Mouse (Mus musculus): ENCODE measurements around the gene 2010111I01Rik. TPM values are rescaled to one million over a fixed set of nuclear protein-coding genes. Genes with fewer than 3 reads are reported as not detected.

The 2010111I01Rik gene
- total and polyA plus RNA-seq, 3 experiments = 13.3 to 19.8 (median 14.4) TPM

- no peak overlapping the region for H3K9ac ChIP-seq (ENCODE audit: insufficient read depth, low read depth)
- H3K4me2 ChIP-seq (ENCODE audit: insufficient read depth, low read depth, poor library complexity, severe bottlenecking) = no peak overlapping the region
- no peak for DNase-seq (ENCODE audit: extremely low read depth)
- no peaks in the 10 kb centered on the region for H3K9me3 ChIP-seq (replicated peaks; ENCODE audit: low read length)
- no peaks in the 10 kb centered on the region for H3K79me2 ChIP-seq (replicated peaks; ENCODE audit: control insufficient read depth, extremely low read depth, insufficient read depth, poor library complexity, severe bottlenecking)
- H3K4me3 ChIP-seq (replicated peaks in 1 of 3; ENCODE audit: low read depth in 2 of 3, low read length in 2 of 3, poor library complexity in 1 of 3) = no peak overlapping the region
- H3K36me3 ChIP-seq (replicated peaks in 1 of 2; ENCODE audit: control insufficient read depth in 1 of 2, insufficient read depth in 1 of 2, low read length in 1 of 2) = no peaks in the 10 kb centered on the region
- no peaks in the 10 kb centered on the region for H3K27me3 ChIP-seq (replicated peaks)
- no peak overlapping the region for H3K27ac ChIP-seq (ENCODE audit: insufficient read depth, low read depth)
- no peaks in the 10 kb centered on the region for H3K4me1 ChIP-seq (ENCODE audit: control insufficient read depth in 1 of 2, insufficient read depth in 2 of 2)
- no peak for TF ChIP-seq TBP (conservative IDR thresholded peaks at IDR 0.05; ENCODE audit: low read depth, low read length)
- TF ChIP-seq GABPA (IDR thresholded peaks at IDR 0.05; ENCODE audit: insufficient replicate concordance, low read depth, low read length) = no peak
- TF ChIP-seq CTCF (conservative IDR thresholded peaks at IDR 0.05 in 1 of 2, IDR thresholded peaks at IDR 0.05 in 1 of 2; ENCODE audit: low read depth in 2 of 2, low read length in 2 of 2) = no peak
- no peak for TF ChIP-seq USF1 (IDR thresholded peaks at IDR 0.05; ENCODE audit: low read depth, low read length)
- TF ChIP-seq SMC3 (IDR thresholded peaks at IDR 0.05; ENCODE audit: low read depth, low read length) = no peak
- TF ChIP-seq RCOR1 (conservative IDR thresholded peaks at IDR 0.05; ENCODE audit: low read depth, low read length) = no peak
- TF ChIP-seq IRF4 (IDR thresholded peaks at IDR 0.05; ENCODE audit: low read depth, low read length) = no peak
- TF ChIP-seq MAZ (IDR thresholded peaks at IDR 0.05; ENCODE audit: low read depth, low read length) = no peak
- no peak for TF ChIP-seq ZC3H11A (IDR thresholded peaks at IDR 0.05; ENCODE audit: low read depth, low read length)
- TF ChIP-seq UBTF (IDR thresholded peaks at IDR 0.05; ENCODE audit: low read depth, low read length) = no peak
- no peak for TF ChIP-seq USF2 (conservative IDR thresholded peaks at IDR 0.05; ENCODE audit: low read depth, low read length)
- TF ChIP-seq SIN3A (IDR thresholded peaks at IDR 0.05; ENCODE audit: low read length) = no peak
- in situ Hi-C loops (cut with MboI; ENCODE audit: low pct_ligation_motif_present, low pct_unique_long_range_greater_than_20kb, low sequenced_read_pairs) (loop anchor here (5.0 to 10.0 kb wide), 2 partner anchors 407 to 1105 kb away; no protein-coding TSS in a partner anchor), dilution Hi-C loops (cut with MboI; ENCODE audit: extremely low pct_ligation_motif_present, extremely low pct_unique_long_range_greater_than_20kb, low sequenced_read_pairs) (no loop called here)
Observed at GRCm38 (mm10) chr13:62929766-62930389, 34.8 kb upstream of the 2010111I01Rik start.

GRCm38 (mm10) chr13:62932452-62932851 is 32.2 kb upstream of the 2010111I01Rik start:
- Histone ChIP-seq H3K4me1 (ENCODE audit: control insufficient read depth in 1 of 2, insufficient read depth in 2 of 2) (no peaks in the 10 kb centered on the region), H3K36me3 (replicated peaks in 1 of 2; ENCODE audit: control insufficient read depth in 1 of 2, insufficient read depth in 1 of 2, low read length in 1 of 2) (no peaks in the 10 kb centered on the region), H3K4me2 (ENCODE audit: insufficient read depth, low read depth, poor library complexity, severe bottlenecking) (no peak overlapping the region), H3K9me3 (replicated peaks; ENCODE audit: low read length) (no peaks in the 10 kb centered on the region), H3K27ac (ENCODE audit: insufficient read depth, low read depth) (no peak overlapping the region), H3K4me3 (replicated peaks in 1 of 3; ENCODE audit: low read depth in 2 of 3, low read length in 2 of 3, poor library complexity in 1 of 3) (no peak overlapping the region), H3K79me2 (replicated peaks; ENCODE audit: control insufficient read depth, extremely low read depth, insufficient read depth, poor library complexity, severe bottlenecking) (no peaks in the 10 kb centered on the region), H3K9ac (ENCODE audit: insufficient read depth, low read depth) (no peak overlapping the region), H3K27me3 (replicated peaks) (no peaks in the 10 kb centered on the region)
- dilution Hi-C loops (cut with MboI; ENCODE audit: extremely low pct_ligation_motif_present, extremely low pct_unique_long_range_greater_than_20kb, low sequenced_read_pairs) (no loop called here), in situ Hi-C loops (cut with MboI; ENCODE audit: low pct_ligation_motif_present, low pct_unique_long_range_greater_than_20kb, low sequenced_read_pairs) (loop anchor here (10.0 kb wide), 1 partner anchor 1102 kb away; no protein-coding TSS in a partner anchor)
- TF ChIP-seq POLR2A (IDR thresholded peaks at IDR 0.05; ENCODE audit: low read depth, low read length) (no peak), ELF1 (IDR thresholded peaks at IDR 0.05; ENCODE audit: low read depth, low read length) (no peak), ZKSCAN1 (IDR thresholded peaks at IDR 0.05; ENCODE audit: borderline replicate concordance, low read depth, low read length) (no peak), ZC3H11A (IDR thresholded peaks at IDR 0.05; ENCODE audit: low read depth, low read length) (no peak), RAD21 (IDR thresholded peaks at IDR 0.05; ENCODE audit: low read depth, low read length) (no peak), ETS1 (conservative IDR thresholded peaks at IDR 0.05; ENCODE audit: low read depth, low read length) (no peak), PAX5 (IDR thresholded peaks at IDR 0.05; ENCODE audit: low read length) (no peak), CHD2 (IDR thresholded peaks at IDR 0.05; ENCODE audit: low read length) (no peak), BHLHE40 (IDR thresholded peaks at IDR 0.05; ENCODE audit: low read depth, low read length) (no peak), NELFE (IDR thresholded peaks at IDR 0.05; ENCODE audit: low read depth, low read length) (no peak), IRF4 (IDR thresholded peaks at IDR 0.05; ENCODE audit: low read depth, low read length) (no peak), E2F4 (IDR thresholded peaks at IDR 0.05; ENCODE audit: insufficient replicate concordance, low read depth, low read length) (no peak), JUN (IDR thresholded peaks at IDR 0.05; ENCODE audit: insufficient read depth, low read depth, low read length) (no peak), TCF12 (IDR thresholded peaks at IDR 0.05; ENCODE audit: low read depth, low read length) (no peak), UBTF (IDR thresholded peaks at IDR 0.05; ENCODE audit: low read depth, low read length) (no peak), RCOR1 (conservative IDR thresholded peaks at IDR 0.05; ENCODE audit: low read depth, low read length) (no peak), CTCF (conservative IDR thresholded peaks at IDR 0.05 in 1 of 2, IDR thresholded peaks at IDR 0.05 in 1 of 2; ENCODE audit: low read depth in 2 of 2, low read length in 2 of 2) (no peak), TBP (conservative IDR thresholded peaks at IDR 0.05; ENCODE audit: low read depth, low read length) (no peak)
- no peak for DNase-seq (ENCODE audit: extremely low read depth)

Data from CH12.LX (cell line).